Mouse (Mus musculus): ENCODE data around the gene Lmbrd2. TPM values are rescaled to one million over a fixed set of nuclear protein-coding genes. Genes with fewer than 3 reads are reported as not detected.

Lmbrd2 gene
- 4.4 TPM for polyA plus RNA-seq (2017; shearing (Covaris generic))

DNA sequence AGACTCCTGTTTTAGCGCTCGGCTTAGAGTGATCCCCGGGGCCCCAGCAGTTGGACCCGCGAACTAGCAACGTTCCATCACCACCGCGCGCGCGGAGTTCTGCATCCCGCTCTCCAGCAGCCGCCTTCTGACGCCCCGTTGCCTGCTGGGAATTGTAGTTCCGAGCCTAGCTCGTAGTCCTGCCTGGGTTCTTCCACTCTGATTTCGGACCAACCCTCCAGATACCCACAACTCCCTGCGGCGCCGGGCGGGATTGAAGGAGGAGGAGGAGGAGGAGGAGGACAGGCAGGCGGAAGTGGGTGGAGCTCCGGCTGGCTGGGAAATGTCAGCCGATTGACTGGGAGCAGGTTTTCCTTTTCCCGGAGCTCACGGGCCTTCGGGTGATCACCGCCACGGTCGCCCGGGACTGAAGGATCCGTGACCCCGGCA lies at the start of gene Lmbrd2:
TSS of gene Lmbrd2 (plus strand) at position 299 of the 429 bp plus-strand sequence.

DNA sequence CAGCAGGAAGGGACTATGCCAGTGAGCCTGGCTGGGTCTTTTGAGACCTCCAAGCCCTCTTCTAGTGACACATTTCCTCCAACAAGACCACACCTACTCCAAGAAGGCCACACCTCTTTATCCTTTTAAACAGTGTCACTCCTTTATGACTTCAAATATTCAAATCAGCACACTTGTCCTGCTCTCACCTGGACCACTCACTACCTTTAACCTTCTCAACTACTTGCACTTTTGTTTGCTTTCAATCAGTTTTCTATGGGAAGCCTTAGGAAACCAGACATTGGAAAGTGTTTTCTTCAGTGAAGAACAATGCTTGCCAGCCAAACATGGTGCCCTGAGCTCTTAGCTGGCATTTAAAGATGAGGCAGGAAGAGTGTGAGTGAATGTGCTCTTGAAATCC lies 15.0 kb downstream of the Lmbrd2 start, which contains the start of gene Skp2:
TSS of gene Skp2 (minus strand) at position 101 of the 400 bp plus-strand sequence.

Other genes with a start within 250 kb of the Lmbrd2 start
- gene Ranbp3l, start 172.6 kb upstream of the Lmbrd2 start, polyA plus RNA-seq (2017; shearing (Covaris generic)), result 0.16 TPM
- gene Nadk2, start 69.3 kb upstream of the Lmbrd2 start, polyA plus RNA-seq (2017; shearing (Covaris generic)), result 26.6 TPM
- 2.4 TPM for gene Skp2, start 14.9 kb downstream of the Lmbrd2 start, polyA plus RNA-seq (2017; shearing (Covaris generic))
- 0.25 TPM for gene Ugt3a1, start 136.3 kb downstream of the Lmbrd2 start, polyA plus RNA-seq (2017; shearing (Covaris generic))
- not detected for gene Ugt3a2, start 195.0 kb downstream of the Lmbrd2 start, polyA plus RNA-seq (2017; shearing (Covaris generic))